Mouse (Mus musculus) heart, postnatal 0 days (tissue): Measurements from ENCODE around the gene Gtf2h1. TPM values are rescaled to one million over a fixed set of nuclear protein-coding genes. Genes with fewer than 3 reads are reported as not detected.
"Not testable (repeated sequence)": the region's sequence is repeated elsewhere in the genome, so short reads cannot be mapped to it uniquely, and the experiment has no call there.

ENCODE experiments used
- ATAC-seq: fragments of 200-750 bp; cut with Nextera tagmentation; 2 replicates; pipeline ENCODE4 v1.8.0; 2017; ENCODE audit warnings: low read depth, moderate number of reproducible peaks, moderate library complexity; ENCODE audit not compliant: insufficient read depth
- DNase-seq: peaks from one replicate; pipeline ENCODE4 v3.0.0-alpha.2; 2016; ENCODE audit warnings: low spot score
- H3K27ac ChIP-seq: fragments of 300-500 bp; sonication (generic); 2 replicates; pipeline ENCODE4 v1.5.1; 2014; ENCODE audit warnings: low read depth, mild to moderate bottlenecking
- H3K27me3 ChIP-seq: fragments of 300-500 bp; sonication (generic); 2 replicates; pipeline ENCODE4 v1.6.1; 2014; ENCODE audit warnings: low read length, mixed read lengths; ENCODE audit not compliant: control insufficient read depth, insufficient read depth
- H3K36me3 ChIP-seq: fragments of 300-500 bp; sonication (generic); replicated peaks from 2 replicates; pipeline ENCODE4 v1.6.1; 2014; ENCODE audit warnings: low read length, mixed read lengths; ENCODE audit not compliant: control insufficient read depth, insufficient read depth
- H3K4me1 ChIP-seq: fragments of 300-500 bp; sonication (generic); 2 replicates; pipeline ENCODE4 v1.6.1; 2014; ENCODE audit warnings: antibody characterized with exemption; ENCODE audit not compliant: control insufficient read depth, insufficient read depth
- H3K4me2 ChIP-seq: fragments of 300-500 bp; sonication (generic); 2 replicates; pipeline ENCODE4 v1.6.1; 2014; ENCODE audit warnings: low read depth, mild to moderate bottlenecking, low read length, moderate library complexity
- H3K4me3 ChIP-seq: fragments of 300-500 bp; sonication (generic); 2 replicates; pipeline ENCODE4 v1.5.1; 2014; ENCODE audit warnings: low read depth, low read length
- H3K9ac ChIP-seq: fragments of 300-500 bp; sonication (generic); replicated peaks from 2 replicates; pipeline ENCODE4 v1.6.1; 2014; ENCODE audit warnings: low read depth, low read length, mixed read lengths
- H3K9me3 ChIP-seq: fragments of 300-500 bp; sonication (generic); replicated peaks from 2 replicates; pipeline ENCODE4 v1.6.1; 2016; ENCODE audit warnings: low read length; ENCODE audit not compliant: control insufficient read depth
- CTCF ChIP-seq: IDR thresholded peaks from 2 replicates; pipeline ENCODE4 v1.5.1; 2016; ENCODE audit warnings: antibody characterized with exemption, control low read depth, low read depth
- EP300 ChIP-seq: IDR thresholded peaks from 2 replicates; pipeline ENCODE4 v1.6.1; 2016; ENCODE audit warnings: antibody characterized with exemption, low read depth
- WGBS: fragments of 180-500 bp; shearing (Covaris S2); extraction: QIAGEN DNeasy Blood & Tissue Kit; methylation state at CpG from one replicate; pipeline ENCODE4 v1.1.7; 2014; 5-methylcytosine and 5-hydroxymethylcytosine counted together
- polyA plus RNA-seq: library from polyadenylated mRNA; unstranded; fragments of >200 nt; fragmentation: Nextera tagmentation; extraction: Ambion mirVana; gene quantifications from 2 replicates; pipeline ENCODE4 v1.2.1, GENCODE M21; 2015
- total RNA-seq: library from RNA; depleted of rRNA; stranded (reverse); fragments of >200 nt; gene quantifications from 2 replicates; pipeline ENCODE4 v1.2.3, GENCODE M21; 2014; ENCODE audit warnings: low replicate concordance

Gtf2h1 gene
- total and polyA plus RNA-seq, 2 experiments from 2014 or later = 22.8 to 29.0 TPM

- H3K4me2 ChIP-seq = 0 out of 2 replicates have a peak overlapping the region, but pooled peaks have one; percentile 17
Measured at GRCm38 (mm10) chr7:46827046-46827802, 31.3 kb downstream of the Gtf2h1 start.

GRCm38 (mm10) chr7:46827803-46828184 is 31.9 kb downstream of the Gtf2h1 start:
- peaks cover 15% of the 10 kb centered on the region for H3K36me3 ChIP-seq
- no peaks in the 10 kb centered on the region for H3K27me3 ChIP-seq
- H3K9me3 ChIP-seq = no peaks in the 10 kb centered on the region
- ATAC-seq = no peak
- H3K27ac ChIP-seq = no peak overlapping the region
- no peak for DNase-seq
- H3K4me2 ChIP-seq = no peak overlapping the region
- peaks cover 28% of the 10 kb centered on the region for H3K4me1 ChIP-seq
- TF ChIP-seq EP300 (no peak), CTCF (no peak)
- no peak overlapping the region for H3K9ac ChIP-seq
- H3K4me3 ChIP-seq = no peak overlapping the region
- 88% methylated on average over 2 of the region's 2 CpGs for WGBS

More at GRCm38 (mm10) chr7:46827046-46827802, 31.3 kb downstream of the Gtf2h1 start:
- H3K9me3 ChIP-seq = no peaks in the 10 kb centered on the region
- TF ChIP-seq EP300 = no peak
- TF ChIP-seq CTCF = no peak
- H3K27me3 ChIP-seq = no peaks in the 10 kb centered on the region
- ATAC-seq (no peak), DNase-seq (peak; percentile 45)
- 36% methylated on average over 20 of the region's 20 CpGs for whole genome bisulfite sequencing
- peaks cover 28% of the 10 kb centered on the region for H3K4me1 ChIP-seq
- no peak overlapping the region for H3K4me3 ChIP-seq
- no peak overlapping the region for H3K27ac ChIP-seq
- peaks cover 21% of the 10 kb centered on the region for H3K36me3 ChIP-seq
- H3K9ac ChIP-seq = no peak overlapping the region

- WGBS = 75% methylated on average over 12 of the region's 12 CpGs
- DNase-seq (no peak), ATAC-seq (no peak)
- Histone ChIP-seq H3K4me2 (no peak overlapping the region), H3K9ac (no peak overlapping the region), H3K4me3 (no peak overlapping the region), H3K36me3 (no peaks in the 10 kb centered on the region), H3K27ac (no peak overlapping the region), H3K4me1 (peaks cover 28% of the 10 kb centered on the region), H3K9me3 (no peaks in the 10 kb centered on the region), H3K27me3 (no peaks in the 10 kb centered on the region)
- TF ChIP-seq EP300 (no peak), CTCF (no peak)
Measured at GRCm38 (mm10) chr7:46829911-46830310, 34.0 kb downstream of the Gtf2h1 start.

GRCm38 (mm10) chr7:46830799-46831590 is 35.1 kb downstream of the Gtf2h1 start:
- H3K27me3 ChIP-seq = no peaks in the 10 kb centered on the region
- ATAC-seq = peak; percentile 65
- TF ChIP-seq EP300 (peak; percentile 47; the same call in 1 of the 2 replicates), CTCF (no peak)
- no peak overlapping the region for H3K9ac ChIP-seq
- H3K27ac ChIP-seq = peak overlapping the region; percentile 78
- H3K4me2 ChIP-seq = peak overlapping the region; percentile 9; the same call in 1 of the 2 replicates
- WGBS = 32% methylated on average over 13 of the region's 13 CpGs
- DNase-seq = peak; percentile 86
- no peak overlapping the region for H3K4me3 ChIP-seq
- peaks cover 28% of the 10 kb centered on the region for H3K4me1 ChIP-seq
- no peaks in the 10 kb centered on the region for H3K36me3 ChIP-seq
- no peaks in the 10 kb centered on the region for H3K9me3 ChIP-seq

- no peak for TF ChIP-seq EP300
- no peak for TF ChIP-seq CTCF
- ATAC-seq (no peak), DNase-seq (no peak)
- H3K4me2 ChIP-seq = no peak overlapping the region
- no peak overlapping the region for H3K4me3 ChIP-seq
- H3K27me3 ChIP-seq = no peaks in the 10 kb centered on the region
- H3K9ac ChIP-seq = no peak overlapping the region
- H3K4me1 ChIP-seq = peaks cover 28% of the 10 kb centered on the region
- no peaks in the 10 kb centered on the region for H3K9me3 ChIP-seq
- H3K36me3 ChIP-seq = no peaks in the 10 kb centered on the region
- WGBS = 73% methylated on average over 8 of the region's 8 CpGs
- H3K27ac ChIP-seq = peak overlapping the region; percentile 78
Measured at GRCm38 (mm10) chr7:46831693-46832092, 35.8 kb downstream of the Gtf2h1 start.

- WGBS = 88% methylated on average over 11 of the region's 11 CpGs
Measured at GRCm38 (mm10) chr7:46832112-46832810, 36.4 kb downstream of the Gtf2h1 start.

More at GRCm38 (mm10) chr7:46832112-46832810, 36.4 kb downstream of the Gtf2h1 start:
- ATAC-seq, H3K36me3 ChIP-seq, DNase-seq, H3K9ac ChIP-seq, H3K4me3 ChIP-seq, H3K27ac ChIP-seq, H3K27me3 ChIP-seq, H3K9me3 ChIP-seq, H3K4me2 ChIP-seq: not testable (repeated sequence)
- H3K4me1 ChIP-seq = peaks cover 28% of the 10 kb centered on the region
